Mouse (Mus musculus) limb, embryonic 11.5 days (tissue): ENCODE results near the gene 3830406C13Rik. TPM values are rescaled to one million over a fixed set of nuclear protein-coding genes. Genes with fewer than 3 reads are reported as not detected.

Experiments
- polyA plus RNA-seq: library from polyadenylated mRNA; unstranded; fragments of >200 nt; fragmentation: Nextera tagmentation; extraction: Ambion mirVana; gene quantifications from 2 replicates; pipeline ENCODE4 v1.2.1, GENCODE M21; 2014

Gene 3830406C13Rik
- polyA plus RNA-seq, 1 experiment from 2014 or later = 25.1 TPM

Other genes with a start within 250 kb of the 3830406C13Rik start
- gene Gm49355, start 197 bp upstream of the 3830406C13Rik start, polyA plus RNA-seq = 0.04 TPM in 1 of 2 replicates, not detected in the other
- gene Fezf2, start 64.0 kb downstream of the 3830406C13Rik start, polyA plus RNA-seq = 0.17 TPM in 1 of 2 replicates, not detected in the other